Mouse (Mus musculus) cortical plate, adult 2 months (tissue): ENCODE results near the gene Rhbdf2. TPM values are rescaled to one million over a fixed set of nuclear protein-coding genes. Genes with fewer than 3 reads are reported as not detected.

Experiments
- H3K27ac ChIP-seq: fragments of 200-500 bp; 2 replicates; pipeline ENCODE4 v1.5.1; 2012; ENCODE audit warnings: low read length, control low read depth, inconsistent platforms; ENCODE audit not compliant: insufficient read depth
- H3K4me1 ChIP-seq: fragments of 200-500 bp; 2 replicates; pipeline ENCODE4 v1.6.1; 2011; ENCODE audit warnings: low read length; ENCODE audit not compliant: control insufficient read depth, insufficient read depth
- H3K4me3 ChIP-seq: fragments of 200-500 bp; 2 replicates; pipeline ENCODE4 v1.5.1; 2011; ENCODE audit warnings: mild to moderate bottlenecking, low read length, control low read depth; ENCODE audit not compliant: insufficient read depth
- CTCF ChIP-seq: fragments of 200-500 bp; IDR thresholded peaks from 2 replicates; pipeline ENCODE4 v1.5.1; 2011; ENCODE audit warnings: mild to moderate bottlenecking, control low read depth, low read length; ENCODE audit not compliant: insufficient read depth; ENCODE audit errors: extremely low read depth
- POLR2A ChIP-seq: fragments of 200-500 bp; IDR thresholded peaks from 2 replicates; pipeline ENCODE4 v1.6.1; 2011; ENCODE audit warnings: mild to moderate bottlenecking, low read length, control low read depth; ENCODE audit not compliant: insufficient read depth; ENCODE audit errors: extremely low read depth
- polyA plus RNA-seq: library from polyadenylated mRNA; depleted of rRNA; stranded (reverse); fragments of >200 nt; gene quantifications from 2 replicates; pipeline ENCODE4 v1.2.3, GENCODE M21; 2012; rRNA removed

Rhbdf2 gene
- polyA plus RNA-seq, 1 experiment = 2.1 TPM

GRCm38 (mm10) chr11:116565283-116566041 is 61.4 kb downstream of the Rhbdf2 start:
- Histone ChIP-seq H3K27ac (no peak overlapping the region), H3K4me3 (no peak overlapping the region), H3K4me1 (peaks cover under 1% of the 10 kb centered on the region; the same call in 1 of the 2 replicates)
- TF ChIP-seq POLR2A = no peak
- no peak for TF ChIP-seq CTCF

GRCm38 (mm10) chr11:116556308-116556707 is 70.5 kb downstream of the Rhbdf2 start:
- no peak overlapping the region for H3K27ac ChIP-seq
- peaks cover 22% of the 10 kb centered on the region for H3K4me1 ChIP-seq
- H3K4me3 ChIP-seq = no peak overlapping the region
- TF ChIP-seq CTCF = no peak
- TF ChIP-seq POLR2A = no peak

- no peak for TF ChIP-seq POLR2A
- no peak for TF ChIP-seq CTCF
- Histone ChIP-seq H3K27ac (no peak overlapping the region), H3K4me1 (peaks cover 28% of the 10 kb centered on the region), H3K4me3 (no peak overlapping the region)
Measured at GRCm38 (mm10) chr11:116555572-116555971, 71.2 kb downstream of the Rhbdf2 start.

GRCm38 (mm10) chr11:116554171-116554878 is 72.5 kb downstream of the Rhbdf2 start:
- H3K4me1 ChIP-seq = peaks cover 28% of the 10 kb centered on the region
- peak; percentile 75 for TF ChIP-seq CTCF
- TF ChIP-seq POLR2A = no peak
- no peak overlapping the region for H3K4me3 ChIP-seq
- H3K27ac ChIP-seq = no peak overlapping the region

GRCm38 (mm10) chr11:116552194-116552593 is 74.6 kb downstream of the Rhbdf2 start:
- no peak for TF ChIP-seq POLR2A
- no peak for TF ChIP-seq CTCF
- Histone ChIP-seq H3K4me1 (peaks cover 30% of the 10 kb centered on the region), H3K27ac (no peak overlapping the region), H3K4me3 (no peak overlapping the region)

GRCm38 (mm10) chr11:116550748-116551147 is 76.1 kb downstream of the Rhbdf2 start:
- no peak overlapping the region for H3K4me3 ChIP-seq
- no peak for TF ChIP-seq CTCF
- no peak for TF ChIP-seq POLR2A
- no peak overlapping the region for H3K27ac ChIP-seq
- H3K4me1 ChIP-seq = peaks cover 26% of the 10 kb centered on the region

- Histone ChIP-seq H3K4me1 (peaks cover 22% of the 10 kb centered on the region), H3K27ac (no peak overlapping the region), H3K4me3 (no peak overlapping the region)
- TF ChIP-seq POLR2A (no peak), CTCF (no peak)
Measured at GRCm38 (mm10) chr11:116549273-116550038, 77.4 kb downstream of the Rhbdf2 start.

GRCm38 (mm10) chr11:116548780-116549179 is 78.0 kb downstream of the Rhbdf2 start:
- no peak for TF ChIP-seq POLR2A
- TF ChIP-seq CTCF = no peak
- Histone ChIP-seq H3K27ac (no peak overlapping the region), H3K4me3 (no peak overlapping the region), H3K4me1 (peaks cover 21% of the 10 kb centered on the region)

Other genes starting within 250 kb of the Rhbdf2 start
- 183 and 189 TPM in 2 replicates for gene Rnf157, start 214.0 kb downstream of the Rhbdf2 start, polyA plus RNA-seq
- 61.3 and 63.2 TPM in 2 replicates for gene Ubald2, start 192.9 kb downstream of the Rhbdf2 start, polyA plus RNA-seq
- 0.06 and 0.13 TPM in 2 replicates for gene Qrich2, start 160.8 kb downstream of the Rhbdf2 start, polyA plus RNA-seq
- 89.0 and 90.8 TPM in 2 replicates for gene Prpsap1, start 132.8 kb downstream of the Rhbdf2 start, polyA plus RNA-seq
- gene Sphk1, start 96.1 kb downstream of the Rhbdf2 start, polyA plus RNA-seq = 5.3 and 7.6 TPM in 2 replicates
- 88.6 and 90.1 TPM in 2 replicates for gene Ube2o, start 45.6 kb downstream of the Rhbdf2 start, polyA plus RNA-seq
- gene Aanat, start 40.6 kb downstream of the Rhbdf2 start, polyA plus RNA-seq = 1.5 and 2.3 TPM in 2 replicates
- 8.2 and 8.4 TPM in 2 replicates for gene Prcd, start 26.5 kb upstream of the Rhbdf2 start, polyA plus RNA-seq
- gene Cygb, start 27.3 kb upstream of the Rhbdf2 start, polyA plus RNA-seq = 49.6 and 49.8 TPM in 2 replicates
- gene St6galnac1, start 148.5 kb upstream of the Rhbdf2 start, polyA plus RNA-seq = 0.04 TPM in 1 of 2 replicates, not detected in the other
- gene Mxra7, start 201.0 kb upstream of the Rhbdf2 start, polyA plus RNA-seq = 17.5 and 17.8 TPM in 2 replicates
- 32.7 and 33.3 TPM in 2 replicates for gene Mettl23, start 216.3 kb upstream of the Rhbdf2 start, polyA plus RNA-seq
- 23.6 and 24.3 TPM in 2 replicates for gene Jmjd6, start 216.4 kb upstream of the Rhbdf2 start, polyA plus RNA-seq
- gene Mfsd11, start 225.4 kb upstream of the Rhbdf2 start, polyA plus RNA-seq = 34.8 and 39.8 TPM in 2 replicates
- gene Srsf2, start 226.1 kb upstream of the Rhbdf2 start, polyA plus RNA-seq = 275 and 286 TPM in 2 replicates